Mouse (Mus musculus) heart, postnatal 0 days (tissue): ENCODE measurements around the gene Cltc. TPM values are rescaled to one million over a fixed set of nuclear protein-coding genes. Genes with fewer than 3 reads are reported as not detected.

Experiments used
- ATAC-seq: fragments of 200-750 bp; cut with Nextera tagmentation; 2 replicates; pipeline ENCODE4 v1.8.0; 2017; ENCODE audit warnings: low read depth, moderate number of reproducible peaks, moderate library complexity; ENCODE audit not compliant: insufficient read depth
- DNase-seq: peaks from one replicate; pipeline ENCODE4 v3.0.0-alpha.2; 2016; ENCODE audit warnings: low spot score
- H3K27ac ChIP-seq: fragments of 300-500 bp; sonication (generic); 2 replicates; pipeline ENCODE4 v1.5.1; 2014; ENCODE audit warnings: low read depth, mild to moderate bottlenecking
- H3K27me3 ChIP-seq: fragments of 300-500 bp; sonication (generic); 2 replicates; pipeline ENCODE4 v1.6.1; 2014; ENCODE audit warnings: low read length, mixed read lengths; ENCODE audit not compliant: control insufficient read depth, insufficient read depth
- H3K36me3 ChIP-seq: fragments of 300-500 bp; sonication (generic); replicated peaks from 2 replicates; pipeline ENCODE4 v1.6.1; 2014; ENCODE audit warnings: low read length, mixed read lengths; ENCODE audit not compliant: control insufficient read depth, insufficient read depth
- H3K4me1 ChIP-seq: fragments of 300-500 bp; sonication (generic); 2 replicates; pipeline ENCODE4 v1.6.1; 2014; ENCODE audit warnings: antibody characterized with exemption; ENCODE audit not compliant: control insufficient read depth, insufficient read depth
- H3K4me2 ChIP-seq: fragments of 300-500 bp; sonication (generic); 2 replicates; pipeline ENCODE4 v1.6.1; 2014; ENCODE audit warnings: low read depth, mild to moderate bottlenecking, low read length, moderate library complexity
- H3K4me3 ChIP-seq: fragments of 300-500 bp; sonication (generic); 2 replicates; pipeline ENCODE4 v1.5.1; 2014; ENCODE audit warnings: low read depth, low read length
- H3K9ac ChIP-seq: fragments of 300-500 bp; sonication (generic); replicated peaks from 2 replicates; pipeline ENCODE4 v1.6.1; 2014; ENCODE audit warnings: low read depth, low read length, mixed read lengths
- H3K9me3 ChIP-seq: fragments of 300-500 bp; sonication (generic); replicated peaks from 2 replicates; pipeline ENCODE4 v1.6.1; 2016; ENCODE audit warnings: low read length; ENCODE audit not compliant: control insufficient read depth
- CTCF ChIP-seq: IDR thresholded peaks from 2 replicates; pipeline ENCODE4 v1.5.1; 2016; ENCODE audit warnings: antibody characterized with exemption, control low read depth, low read depth
- EP300 ChIP-seq: IDR thresholded peaks from 2 replicates; pipeline ENCODE4 v1.6.1; 2016; ENCODE audit warnings: antibody characterized with exemption, low read depth
- WGBS: fragments of 180-500 bp; shearing (Covaris S2); extraction: QIAGEN DNeasy Blood & Tissue Kit; methylation state at CpG from one replicate; pipeline ENCODE4 v1.1.7; 2014; 5-methylcytosine and 5-hydroxymethylcytosine counted together
- polyA plus RNA-seq: library from polyadenylated mRNA; unstranded; fragments of >200 nt; fragmentation: Nextera tagmentation; extraction: Ambion mirVana; gene quantifications from 2 replicates; pipeline ENCODE4 v1.2.1, GENCODE M21; 2015
- total RNA-seq: library from RNA; depleted of rRNA; stranded (reverse); fragments of >200 nt; gene quantifications from 2 replicates; pipeline ENCODE4 v1.2.3, GENCODE M21; 2014; ENCODE audit warnings: low replicate concordance

Cltc gene
- total and polyA plus RNA-seq, 2 experiments from 2014 or later: 77.6 to 185 TPM

GRCm38 (mm10) chr11:86682861-86683260, 74.5 kb downstream of the Cltc start:
- peak overlapping the region; percentile 90 for H3K27ac ChIP-seq
- peaks cover 22% of the 10 kb centered on the region for H3K4me1 ChIP-seq
- no peaks in the 10 kb centered on the region; the same call in 1 of the 2 replicates for H3K36me3 ChIP-seq
- no peak for DNase-seq
- TF ChIP-seq CTCF (no peak), EP300 (no peak)
- H3K27me3 ChIP-seq: no peaks in the 10 kb centered on the region
- H3K4me3 ChIP-seq: peak overlapping the region; percentile 68
- 31% methylated on average over 7 of the region's 7 CpGs for WGBS
- peak overlapping the region; percentile 78 for H3K9ac ChIP-seq
- no peak for ATAC-seq
- H3K9me3 ChIP-seq: no peaks in the 10 kb centered on the region
- H3K4me2 ChIP-seq: peak overlapping the region; percentile 91

DNA sequence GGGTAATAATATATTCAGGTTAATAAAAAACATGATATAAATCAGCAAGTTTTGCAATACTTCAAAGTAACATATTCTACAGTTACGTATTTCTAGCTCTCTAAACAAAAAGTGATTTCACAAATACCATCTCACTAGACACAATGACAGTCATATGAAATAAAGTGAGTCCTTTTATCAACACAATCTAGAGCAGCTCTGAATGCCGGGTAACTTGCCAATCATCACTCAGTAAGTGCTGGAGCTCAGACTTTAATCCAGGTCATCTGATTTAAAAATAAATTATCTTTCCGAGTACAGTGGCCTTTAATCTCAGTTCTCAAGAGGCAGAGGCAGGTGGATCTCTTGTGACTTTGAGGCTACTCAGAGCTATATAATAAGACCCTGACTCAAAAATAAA, 75.9 kb downstream of the Cltc start:
- no peaks in the 10 kb centered on the region for H3K9me3 ChIP-seq
- H3K4me2 ChIP-seq: no peak overlapping the region
- H3K27ac ChIP-seq: no peak overlapping the region
- DNase-seq: no peak
- 67% methylated on average over 3 of the region's 3 CpGs for WGBS
- ATAC-seq: no peak
- TF ChIP-seq EP300: no peak
- no peak for TF ChIP-seq CTCF
- no peak overlapping the region for H3K9ac ChIP-seq
- no peaks in the 10 kb centered on the region; the same call in 1 of the 2 replicates for H3K36me3 ChIP-seq
- H3K4me1 ChIP-seq: peaks cover 22% of the 10 kb centered on the region
- no peaks in the 10 kb centered on the region for H3K27me3 ChIP-seq
- no peak overlapping the region for H3K4me3 ChIP-seq

DNA sequence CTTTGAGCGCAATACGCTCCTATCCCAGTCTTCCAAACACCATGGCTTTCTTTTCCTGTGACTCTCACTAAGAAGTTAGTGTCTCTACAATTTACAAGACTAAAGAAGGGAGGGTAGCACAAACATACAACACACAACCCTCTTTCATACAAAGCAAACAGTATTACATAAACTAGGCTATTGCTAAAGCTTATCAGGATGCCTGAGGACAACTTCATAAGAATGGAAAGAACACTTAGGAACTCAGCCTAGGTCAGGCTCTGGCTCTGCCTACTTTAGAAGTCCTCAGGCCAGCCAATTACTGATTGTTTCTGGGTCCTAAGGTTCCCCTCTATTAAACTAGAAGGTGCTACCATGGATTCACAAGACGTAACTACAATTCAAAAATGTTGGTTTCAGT, 76.6 kb downstream of the Cltc start:
- no peaks in the 10 kb centered on the region; the same call in 1 of the 2 replicates for H3K36me3 ChIP-seq
- no peak for TF ChIP-seq CTCF
- TF ChIP-seq EP300: no peak
- H3K4me2 ChIP-seq: no peak overlapping the region
- no peaks in the 10 kb centered on the region for H3K9me3 ChIP-seq
- H3K27ac ChIP-seq: no peak overlapping the region
- ATAC-seq: no peak
- no peaks in the 10 kb centered on the region for H3K27me3 ChIP-seq
- peaks cover 22% of the 10 kb centered on the region for H3K4me1 ChIP-seq
- H3K9ac ChIP-seq: no peak overlapping the region
- DNase-seq: no peak
- H3K4me3 ChIP-seq: no peak overlapping the region
- 90% methylated on average over 3 of the region's 3 CpGs for WGBS

DNA sequence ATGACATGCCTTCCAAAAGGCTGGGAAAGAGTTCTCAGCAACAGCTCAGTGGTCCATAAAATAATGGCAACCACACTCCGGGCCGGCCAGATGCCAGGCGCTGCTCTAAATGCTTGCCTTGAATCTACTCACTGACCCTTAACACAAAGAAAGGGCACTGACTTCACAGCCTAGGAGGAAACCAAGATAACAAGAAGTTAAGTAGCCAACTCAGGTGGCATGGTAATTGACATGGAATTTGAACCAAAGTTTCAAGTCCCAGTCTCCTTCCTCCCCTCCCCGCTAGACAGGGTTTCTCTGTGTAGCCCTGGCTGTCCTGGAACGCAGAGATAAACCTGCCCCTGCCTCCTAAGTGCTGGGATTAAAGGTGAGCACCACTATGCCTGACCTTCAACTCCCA, 78.4 kb downstream of the Cltc start:
- peaks cover 7% of the 10 kb centered on the region for H3K4me1 ChIP-seq
- no peaks in the 10 kb centered on the region for H3K27me3 ChIP-seq
- ATAC-seq (no peak), DNase-seq (no peak)
- H3K9ac ChIP-seq: no peak overlapping the region
- WGBS: 58% methylated on average over 5 of the region's 5 CpGs
- TF ChIP-seq CTCF: no peak
- no peak for TF ChIP-seq EP300
- no peaks in the 10 kb centered on the region for H3K9me3 ChIP-seq
- no peaks in the 10 kb centered on the region; the same call in 1 of the 2 replicates for H3K36me3 ChIP-seq
- peak overlapping the region; percentile 15; the same call in 1 of the 2 replicates for H3K27ac ChIP-seq
- no peak overlapping the region for H3K4me3 ChIP-seq
- no peak overlapping the region for H3K4me2 ChIP-seq

DNA sequence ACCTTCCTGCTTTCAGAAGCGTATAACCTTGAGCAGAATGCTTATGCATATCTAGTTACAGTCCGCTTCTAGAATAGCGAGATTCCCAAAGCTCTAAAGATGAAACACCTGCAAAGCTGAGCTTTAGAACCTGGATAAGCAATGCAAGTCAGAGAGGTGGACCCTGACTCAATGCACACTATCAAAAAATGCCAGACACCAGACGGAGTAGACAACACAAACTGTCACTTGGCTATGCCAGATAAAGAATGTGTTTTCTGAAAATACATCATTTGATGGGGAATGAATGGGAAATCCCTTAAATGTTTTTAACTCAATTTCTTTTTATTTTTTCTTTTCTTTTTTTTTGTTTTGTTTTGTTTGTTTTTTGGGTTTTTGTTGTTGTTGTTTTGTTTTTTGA, 81.8 kb downstream of the Cltc start:
- Histone ChIP-seq H3K4me3 (no peak overlapping the region), H3K27me3 (no peaks in the 10 kb centered on the region), H3K4me1 (peaks cover 3% of the 10 kb centered on the region; the same call in 1 of the 2 replicates), H3K36me3 (no peaks in the 10 kb centered on the region; the same call in 1 of the 2 replicates), H3K4me2 (no peak overlapping the region), H3K9ac (no peak overlapping the region), H3K27ac (no peak overlapping the region), H3K9me3 (no peaks in the 10 kb centered on the region)
- DNase-seq (no peak), ATAC-seq (no peak)
- WGBS: 80% methylated on average over 4 of the region's 4 CpGs
- TF ChIP-seq CTCF (no peak), EP300 (no peak)

DNA sequence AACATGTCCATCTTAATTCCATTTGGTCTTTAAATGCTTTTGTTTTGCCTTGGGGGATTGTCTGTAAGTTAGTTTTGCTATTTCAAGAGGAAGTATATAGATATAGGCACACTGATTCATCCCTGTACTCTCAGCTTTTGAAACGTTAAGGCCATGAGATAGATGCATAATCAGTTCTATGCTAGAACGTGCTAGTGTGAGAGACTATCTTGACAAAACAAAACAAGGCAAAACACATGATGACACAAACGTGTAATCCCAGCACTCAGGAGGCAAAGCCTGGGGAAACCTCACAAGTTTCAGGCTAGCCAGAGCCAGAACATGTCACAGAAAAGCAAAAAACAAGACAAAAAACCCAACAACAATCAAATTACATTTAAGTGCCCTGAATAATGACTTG, 84.6 kb downstream of the Cltc start:
- Histone ChIP-seq H3K4me2 (no peak overlapping the region), H3K9me3 (no peaks in the 10 kb centered on the region), H3K4me1 (peaks cover 3% of the 10 kb centered on the region; the same call in 1 of the 2 replicates), H3K4me3 (no peak overlapping the region), H3K36me3 (no peaks in the 10 kb centered on the region), H3K27ac (no peak overlapping the region), H3K9ac (no peak overlapping the region), H3K27me3 (no peaks in the 10 kb centered on the region)
- no peak for TF ChIP-seq CTCF
- no peak for TF ChIP-seq EP300
- ATAC-seq (no peak), DNase-seq (no peak)
- WGBS: 56% methylated on average over 3 of the region's 3 CpGs
